Mouse (Mus musculus): Measurements from ENCODE around the gene Gm10097.

GRCm38 (mm10) chr10:5072054-5072453, 3.1 kb downstream of the Gm10097 start:
- TF ChIP-seq CTCF (IDR thresholded peaks at IDR 0.05; ENCODE audit: low read depth), result no peak
- no peak for TF ChIP-seq EP300 (IDR thresholded peaks at IDR 0.05; ENCODE audit: low read depth)

Measured in liver, postnatal 0 days (tissue).